Mouse (Mus musculus) limb, embryonic 15.5 days (tissue): ENCODE measurements around the gene Dchs1. TPM values are rescaled to one million over a fixed set of nuclear protein-coding genes. Genes with fewer than 3 reads are reported as not detected.

Source experiments
- ATAC-seq: fragments of 200-750 bp; cut with Nextera tagmentation; 2 replicates; pipeline ENCODE4 v1.8.0; 2017; ENCODE audit warnings: low read depth, moderate TSS enrichment; ENCODE audit not compliant: insufficient number of reproducible peaks, low FRiP score, low TSS enrichment
- H3K27ac ChIP-seq: fragments of 300-500 bp; sonication (generic); 2 replicates; pipeline ENCODE4 v1.5.1; 2015; ENCODE audit warnings: moderate library complexity, mild to moderate bottlenecking, inconsistent platforms
- H3K27me3 ChIP-seq: fragments of 300-500 bp; sonication (generic); 2 replicates; pipeline ENCODE4 v1.6.1; 2015; ENCODE audit warnings: inconsistent platforms
- H3K36me3 ChIP-seq: fragments of 300-500 bp; sonication (generic); 2 replicates; pipeline ENCODE4 v1.6.1; 2015; ENCODE audit warnings: inconsistent platforms
- H3K4me1 ChIP-seq: fragments of 300-500 bp; sonication (generic); 2 replicates; pipeline ENCODE4 v1.6.1; 2015; ENCODE audit warnings: inconsistent platforms
- H3K4me2 ChIP-seq: fragments of 300-500 bp; sonication (generic); 2 replicates; pipeline ENCODE4 v1.6.1; 2015; ENCODE audit warnings: mild to moderate bottlenecking, inconsistent platforms
- H3K4me3 ChIP-seq: fragments of 300-500 bp; sonication (generic); 2 replicates; pipeline ENCODE4 v1.5.1; 2015; ENCODE audit warnings: mild to moderate bottlenecking, inconsistent platforms
- H3K9ac ChIP-seq: fragments of 300-500 bp; sonication (generic); 2 replicates; pipeline ENCODE4 v1.6.1; 2015; ENCODE audit warnings: inconsistent platforms
- H3K9me3 ChIP-seq: fragments of 300-500 bp; sonication (generic); 2 replicates; pipeline ENCODE4 v1.6.1; 2016; ENCODE audit warnings: inconsistent platforms
- WGBS: fragments of 180-500 bp; shearing (Covaris S2); methylation state at CpG from one replicate; pipeline ENCODE4 v1.1.7; 2015; 5-methylcytosine and 5-hydroxymethylcytosine counted together
- polyA plus RNA-seq: library from polyadenylated mRNA; unstranded; fragments of >200 nt; fragmentation: Nextera tagmentation; extraction: Ambion mirVana; gene quantifications from 2 replicates; pipeline ENCODE4 v1.2.1, GENCODE M21; 2015

Dchs1 gene
- polyA plus RNA-seq, result 13.3 and 16.2 TPM in 2 replicates

GRCm38 (mm10) chr7:105787285-105788140 is at the start of gene Dchs1:
Dchs1 (minus strand) TSS chr7:105787654.
- Histone ChIP-seq H3K9me3 (no peaks in the 10 kb centered on the region), H3K9ac (peak within 1 kb of the TSS; percentile 92), H3K4me1 (peaks cover 41% of the 10 kb centered on the region), H3K4me3 (peak within 1 kb of the TSS; percentile 93), H3K27ac (peak within 1 kb of the TSS; percentile 93), H3K27me3 (no peaks in the 10 kb centered on the region), H3K4me2 (peak within 1 kb of the TSS; percentile 67), H3K36me3 (0 out of 2 replicates have a peak, but pooled peaks cover 5% of the 10 kb centered on the region)
- under 1% methylated on average over 68 of the region's 97 CpGs for WGBS
- ATAC-seq, result peak; percentile 70

DNA sequence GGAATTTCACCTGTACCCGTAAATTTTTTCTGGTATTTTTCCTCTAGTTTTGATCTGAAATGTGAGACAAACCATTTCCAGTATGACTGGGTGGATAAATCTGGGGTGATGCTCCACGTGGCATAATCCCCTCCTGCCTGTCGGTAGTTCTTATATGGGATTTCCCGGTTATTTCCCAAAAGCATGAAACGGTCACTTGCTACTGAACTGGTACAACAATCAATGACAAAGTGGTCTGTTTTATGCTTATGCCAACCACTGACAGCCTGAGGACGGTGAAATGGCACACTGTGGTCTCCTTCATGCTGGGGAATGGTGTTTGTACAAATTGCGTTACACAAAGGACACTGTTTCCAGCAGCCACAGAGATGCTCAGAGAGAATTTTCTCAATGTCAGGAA is 36.8 kb upstream of the Dchs1 start:
- Histone ChIP-seq H3K27ac (no peak overlapping the region), H3K36me3 (no peaks in the 10 kb centered on the region), H3K9ac (no peak overlapping the region), H3K27me3 (no peaks in the 10 kb centered on the region), H3K9me3 (no peaks in the 10 kb centered on the region), H3K4me1 (no peaks in the 10 kb centered on the region), H3K4me2 (no peak overlapping the region), H3K4me3 (no peak overlapping the region)
- WGBS, result 75% methylated on average over 7 of the region's 7 CpGs
- ATAC-seq, result no peak

DNA sequence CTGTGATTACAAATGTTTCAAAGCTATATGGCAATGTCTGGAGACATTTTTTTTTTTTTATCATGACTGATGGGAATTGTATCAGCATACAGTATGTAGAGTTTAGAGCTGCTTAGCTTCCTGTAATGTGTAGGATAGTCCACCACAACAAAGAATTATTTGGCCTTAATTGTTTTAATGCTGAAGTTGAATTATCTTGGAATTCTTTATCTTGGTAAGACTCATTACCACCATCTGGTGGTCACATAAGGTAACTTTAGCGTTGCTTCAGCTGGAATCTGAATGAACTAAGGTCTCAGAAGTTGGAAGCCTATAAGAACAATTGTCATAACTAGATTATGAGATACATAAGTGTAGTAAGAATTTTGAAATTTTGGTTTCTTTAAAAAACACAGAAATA is 31.0 kb upstream of the Dchs1 start:
- no peak for ATAC-seq
- WGBS, result 2% methylated on average over 1 of the region's 1 CpGs

DNA sequence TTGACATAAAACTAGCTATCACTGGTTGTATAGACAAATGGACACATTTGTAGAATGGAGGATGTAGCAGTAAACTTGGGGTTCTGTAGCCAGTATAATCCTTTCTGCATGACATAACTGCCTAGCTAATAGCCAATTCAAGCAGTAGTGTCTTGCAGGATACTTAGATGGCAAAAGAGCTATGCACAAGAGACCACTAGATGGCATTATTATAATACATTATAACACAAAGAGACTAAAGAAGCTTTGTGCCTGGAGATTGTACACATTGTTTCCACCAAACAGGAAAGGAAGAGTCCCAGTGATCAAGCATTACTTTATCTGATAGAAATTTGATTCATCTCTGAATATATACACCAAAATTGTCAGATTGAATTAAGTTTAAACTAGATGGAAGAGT is 29.3 kb upstream of the Dchs1 start:
- ATAC-seq, result no peak
- no peak overlapping the region for H3K4me2 ChIP-seq
- H3K9ac ChIP-seq, result no peak overlapping the region
- H3K27ac ChIP-seq, result no peak overlapping the region
- no peaks in the 10 kb centered on the region for H3K27me3 ChIP-seq
- no peak overlapping the region for H3K4me3 ChIP-seq
- H3K4me1 ChIP-seq, result no peaks in the 10 kb centered on the region
- H3K36me3 ChIP-seq, result no peaks in the 10 kb centered on the region
- no peaks in the 10 kb centered on the region for H3K9me3 ChIP-seq

More for the DNA sequence above, 31.0 kb upstream of the Dchs1 start:
- no peak overlapping the region for H3K4me3 ChIP-seq
- H3K9ac ChIP-seq, result no peak overlapping the region
- H3K4me1 ChIP-seq, result no peaks in the 10 kb centered on the region
- no peak overlapping the region for H3K4me2 ChIP-seq
- no peaks in the 10 kb centered on the region for H3K36me3 ChIP-seq
- no peaks in the 10 kb centered on the region for H3K27me3 ChIP-seq
- no peaks in the 10 kb centered on the region for H3K9me3 ChIP-seq
- H3K27ac ChIP-seq, result no peak overlapping the region

GRCm38 (mm10) chr7:105813326-105813725 is 25.9 kb upstream of the Dchs1 start:
- WGBS, result 86% methylated on average over 3 of the region's 3 CpGs
- H3K4me3 ChIP-seq, result no peak overlapping the region
- H3K4me1 ChIP-seq, result peaks cover 5% of the 10 kb centered on the region
- H3K36me3 ChIP-seq, result peaks cover 15% of the 10 kb centered on the region
- no peaks in the 10 kb centered on the region for H3K9me3 ChIP-seq
- no peak overlapping the region for H3K9ac ChIP-seq
- H3K27ac ChIP-seq, result no peak overlapping the region
- H3K4me2 ChIP-seq, result no peak overlapping the region
- H3K27me3 ChIP-seq, result no peaks in the 10 kb centered on the region
- ATAC-seq, result no peak

- Histone ChIP-seq H3K27ac (no peak overlapping the region), H3K9me3 (no peaks in the 10 kb centered on the region)
Observed at GRCm38 (mm10) chr7:105812566-105812965, 25.1 kb upstream of the Dchs1 start.

GRCm38 (mm10) chr7:105811516-105811915 is 24.1 kb upstream of the Dchs1 start:
- H3K4me3 ChIP-seq, result peak overlapping the region; percentile 67
- H3K9me3 ChIP-seq, result no peaks in the 10 kb centered on the region
- H3K27me3 ChIP-seq, result no peaks in the 10 kb centered on the region
- peak overlapping the region; percentile 51 for H3K4me2 ChIP-seq
- no peak overlapping the region for H3K27ac ChIP-seq
- no peak overlapping the region for H3K9ac ChIP-seq
- peaks cover 26% of the 10 kb centered on the region for H3K36me3 ChIP-seq
- no peak for ATAC-seq
- H3K4me1 ChIP-seq, result peaks cover 5% of the 10 kb centered on the region

More at GRCm38 (mm10) chr7:105812566-105812965, 25.1 kb upstream of the Dchs1 start:
- H3K27me3 ChIP-seq, result no peaks in the 10 kb centered on the region
- no peak overlapping the region for H3K4me3 ChIP-seq
- peaks cover 5% of the 10 kb centered on the region for H3K4me1 ChIP-seq
- H3K36me3 ChIP-seq, result peaks cover 22% of the 10 kb centered on the region
- H3K4me2 ChIP-seq, result no peak overlapping the region
- 80% methylated on average over 3 of the region's 3 CpGs for WGBS
- no peak overlapping the region for H3K9ac ChIP-seq
- ATAC-seq, result no peak

- peaks cover 26% of the 10 kb centered on the region for H3K36me3 ChIP-seq
Observed at GRCm38 (mm10) chr7:105810877-105811489, 23.5 kb upstream of the Dchs1 start, which contains the start of gene Mrpl17. Mrpl17 (minus strand) TSS chr7:105811099.

DNA sequence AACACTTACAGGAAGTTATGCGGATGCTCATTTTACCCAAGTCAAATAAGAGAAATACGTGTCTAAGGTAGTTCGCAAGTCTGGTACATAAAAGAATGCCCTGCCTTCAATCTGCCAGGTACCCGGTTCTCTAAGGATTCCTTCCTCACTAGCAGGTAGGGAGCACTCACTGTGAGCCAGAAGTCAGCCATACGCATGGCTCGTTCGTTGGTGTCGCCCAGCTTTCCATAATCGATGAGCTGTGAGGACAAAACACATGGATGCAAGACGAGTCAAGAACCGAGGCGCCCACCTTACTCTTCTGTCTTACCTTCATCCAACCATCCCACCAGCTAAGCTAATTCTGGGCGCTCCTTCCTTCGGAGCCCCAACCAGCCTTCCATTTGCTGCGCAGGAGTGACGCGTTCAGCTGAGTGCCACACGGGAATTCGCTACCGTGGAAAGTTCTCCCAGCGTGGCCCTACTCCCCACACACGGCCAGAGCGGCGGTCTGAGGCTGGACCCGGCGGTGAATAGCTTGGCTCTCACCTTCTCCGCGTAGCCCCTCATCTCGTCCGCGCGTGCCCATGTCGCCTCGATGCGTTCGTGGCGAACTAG is 22.9 kb upstream of the Dchs1 start:
- Histone ChIP-seq H3K4me3 (peak overlapping the region; percentile 67), H3K4me1 (peaks cover 5% of the 10 kb centered on the region), H3K36me3 (peaks cover 26% of the 10 kb centered on the region), H3K4me2 (peak overlapping the region; percentile 51), H3K27me3 (no peaks in the 10 kb centered on the region), H3K9ac (peak overlapping the region; percentile 84), H3K27ac (peak overlapping the region; percentile 91), H3K9me3 (no peaks in the 10 kb centered on the region)
- 2% methylated on average over 37 of the region's 37 CpGs for WGBS
- peak; percentile 53; the same call in 1 of the 2 replicates for ATAC-seq

More at GRCm38 (mm10) chr7:105810877-105811489, 23.5 kb upstream of the Dchs1 start, which contains the start of gene Mrpl17:
- peak within 1 kb of the TSS; percentile 51 for H3K4me2 ChIP-seq
- WGBS, result under 1% methylated on average over 51 of the region's 52 CpGs
- H3K4me1 ChIP-seq, result peaks cover 5% of the 10 kb centered on the region
- H3K4me3 ChIP-seq, result peak within 1 kb of the TSS; percentile 67
- H3K9ac ChIP-seq, result peak within 1 kb of the TSS; percentile 84
- peak; percentile 98 for ATAC-seq
- peak within 1 kb of the TSS; percentile 91 for H3K27ac ChIP-seq
- H3K9me3 ChIP-seq, result no peaks in the 10 kb centered on the region
- H3K27me3 ChIP-seq, result no peaks in the 10 kb centered on the region

- Histone ChIP-seq H3K36me3 (peaks cover 26% of the 10 kb centered on the region), H3K4me1 (peaks cover 5% of the 10 kb centered on the region), H3K4me2 (peak overlapping the region; percentile 51), H3K9ac (peak overlapping the region; percentile 84; the same call in 1 of the 2 replicates), H3K27ac (peak overlapping the region; percentile 91; the same call in 1 of the 2 replicates), H3K4me3 (peak overlapping the region; percentile 67), H3K27me3 (no peaks in the 10 kb centered on the region), H3K9me3 (no peaks in the 10 kb centered on the region)
- WGBS, result 83% methylated on average over 7 of the region's 7 CpGs
- ATAC-seq, result no peak
Observed at GRCm38 (mm10) chr7:105809836-105810235, 22.4 kb upstream of the Dchs1 start.

GRCm38 (mm10) chr7:105808385-105808784 is 20.9 kb upstream of the Dchs1 start:
- Histone ChIP-seq H3K4me2 (no peak overlapping the region), H3K27ac (no peak overlapping the region; the same call in 1 of the 2 replicates), H3K4me3 (no peak overlapping the region), H3K9ac (no peak overlapping the region), H3K4me1 (peaks cover 5% of the 10 kb centered on the region), H3K9me3 (no peaks in the 10 kb centered on the region), H3K27me3 (no peaks in the 10 kb centered on the region), H3K36me3 (peaks cover 26% of the 10 kb centered on the region)
- no peak for ATAC-seq
- WGBS, result 98% methylated on average over 1 of the region's 1 CpGs
